In the genomic region with DNA sequence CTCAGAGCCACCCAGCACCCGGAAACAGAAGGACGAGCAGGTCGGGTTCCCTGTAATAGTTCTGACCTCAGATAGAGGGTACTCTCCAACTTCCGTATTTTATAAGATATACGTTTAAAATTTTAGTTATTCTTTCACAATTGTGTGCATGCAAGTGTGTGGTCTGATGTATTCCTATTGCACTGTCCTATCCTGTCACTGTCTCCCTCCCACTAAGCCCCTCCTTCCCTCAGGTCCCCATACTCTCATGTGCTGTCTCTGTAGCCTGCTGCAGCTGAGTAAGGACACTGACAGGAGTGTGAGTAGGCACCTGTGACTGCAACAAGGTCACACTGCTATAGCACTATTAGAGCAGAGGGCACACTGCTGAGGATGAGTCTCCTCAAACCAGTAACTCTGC, we compare ENCODE assay signal across 22 mouse cellular contexts. TPM values are rescaled to one million over a fixed set of nuclear protein-coding genes. Genes with fewer than 3 reads are reported as not detected.
DNase-seq lines count a peak whose midpoint lies in the region; ATAC-seq and TF ChIP-seq lines count a peak whose summit lies in the region.
"Had no signal": no experiment of that assay in that cellular context is flagged by ENCODE, and none has a peak within 500 bp of the region (broad histone marks: within the 10 kb centered on the region; RNA-seq: fewer than 3 reads in every experiment).

No protein-coding gene starts in this region.

- peaks cover 100% of the 10 kb centered on the region for H3K36me3 ChIP-seq in megakaryocyte, embryonic 14.5 days (replicated peaks; ENCODE audit: low read length)
- peaks cover 96% of the 10 kb centered on the region for H3K36me3 ChIP-seq in midbrain, embryonic 14.5 days (ENCODE audit: control insufficient read depth, insufficient read depth, low read length)

- H3K9me3 ChIP-seq in megakaryocyte, embryonic 14.5 days, result no peaks in the 10 kb centered on the region
- H3K9me3 ChIP-seq in midbrain, embryonic 14.5 days (ENCODE audit: control insufficient read depth, low read length), result no peaks in the 10 kb centered on the region
- H3K9me3 ChIP-seq: G1E had no signal

- H3K4me1 ChIP-seq in megakaryocyte, embryonic 14.5 days, result no peaks in the 10 kb centered on the region; the same call in 1 of the 2 replicates
- no peaks in the 10 kb centered on the region for H3K4me1 ChIP-seq in midbrain, embryonic 14.5 days (ENCODE audit: control insufficient read depth, insufficient read depth, low read length)

- peak; percentile 61 for ATAC-seq in granulocyte monocyte progenitor cell, adult 5-6 weeks (replicated peaks; ENCODE audit: poor library complexity, severe bottlenecking)
- ATAC-seq in megakaryocyte, adult 5-6 weeks (ENCODE audit: poor library complexity, severe bottlenecking), result peak; percentile 62
- peak; percentile 55; the same call in 1 of the 2 replicates for ATAC-seq in megakaryocyte progenitor cell, adult 5-6 weeks (replicated peaks; ENCODE audit: poor library complexity)
- ATAC-seq in midbrain, embryonic 14.5 days (ENCODE audit: low FRiP score, low TSS enrichment), result no peak
- ATAC-seq: activated CD4-positive, CD25-positive, alpha-beta regulatory T cell, adult 4 months; CD4-positive, CD25-positive, alpha-beta regulatory T cell, adult 4 months; Patski had no signal

- no peak for DNase-seq in layer of hippocampus, postnatal 14 days (ENCODE audit: low spot score in 2 of 2)
- DNase-seq in layer of hippocampus, adult 2 months (ENCODE audit: low spot score in 2 of 2), result no peak
- DNase-seq in midbrain, embryonic 14.5 days, result no peak
- no peak for DNase-seq in urinary bladder, postnatal 10 days (ENCODE audit: low spot score)
- DNase-seq: adrenal gland, adult 2 months; adrenal gland, adult 8-10 months; adrenal gland, postnatal 10 days; adrenal gland, postnatal 14 days; adrenal gland, postnatal 25 days; adrenal gland, postnatal 36 days; B cell, adult 2 months; cerebellum, adult 11 months; cerebellum, adult 11-12 months had no signal

- H3K9ac ChIP-seq in midbrain, embryonic 14.5 days (replicated peaks; ENCODE audit: low read length), result no peak overlapping the region

- H3K4me3 ChIP-seq in megakaryocyte, embryonic 14.5 days (replicated peaks), result peak overlapping the region; percentile 0
- H3K4me3 ChIP-seq in layer of hippocampus, adult 2 months, result no peak overlapping the region
- H3K4me3 ChIP-seq in midbrain, embryonic 14.5 days (replicated peaks; ENCODE audit: low read depth, low read length), result no peak overlapping the region

- TF ChIP-seq CTCF in layer of hippocampus, adult 2 months (conservative IDR thresholded peaks at IDR 0.05), result no peak

- no peaks in the 10 kb centered on the region for H3K27me3 ChIP-seq in megakaryocyte, embryonic 14.5 days (replicated peaks)
- no peaks in the 10 kb centered on the region for H3K27me3 ChIP-seq in midbrain, embryonic 14.5 days (ENCODE audit: control insufficient read depth, insufficient read depth, low read length)
- H3K27me3 ChIP-seq: CH12.LX, Patski had no signal

- H3K27ac ChIP-seq in layer of hippocampus, adult 2 months, result no peak overlapping the region
- no peak overlapping the region for H3K27ac ChIP-seq in midbrain, embryonic 14.5 days (replicated peaks; ENCODE audit: low read depth, low read length)

- 97% methylated on average over 5 of the region's 5 CpGs for WGBS in midbrain, embryonic 14.5 days

- H3K4me2 ChIP-seq in midbrain, embryonic 14.5 days (ENCODE audit: low read length), result no peak overlapping the region

RNA-seq across cellular contexts. Expression of gene Kif1b, which starts 53.2 kb away (rescaled TPM):
- 15.2 and 24.2 TPM in 2 replicates for total RNA-seq in granulocyte monocyte progenitor cell, adult 5-6 weeks (2014; fragmentation: Nextera tagmentation)
- total RNA-seq in granulocyte monocyte progenitor cell, adult 5-6 weeks (2017), result 25.5 and 26.3 TPM in 2 replicates
- total RNA-seq in megakaryocyte, adult 5-6 weeks (2015), result 25.6 and 26.3 TPM in 2 replicates
- 30.2 and 37.3 TPM in 2 replicates for total RNA-seq in megakaryocyte, adult 5-6 weeks (2017)
- 0.87 TPM in 1 of 2 replicates, not detected in the other for polyA plus RNA-seq in megakaryocyte, embryonic 14.5 days (2012; ENCODE audit: insufficient read depth, low replicate concordance)
- total RNA-seq in megakaryocyte progenitor cell, adult 5-6 weeks (2015), result 18.6 and 21.5 TPM in 2 replicates
- 25.9 and 28.4 TPM in 2 replicates for total RNA-seq in megakaryocyte progenitor cell, adult 5-6 weeks (2017)
- 100 to 1,000 TPM; 392 to 448 TPM for total RNA-seq in layer of hippocampus, postnatal 14 days (2021)
- total RNA-seq in layer of hippocampus, adult 2 months (2021), result 100 to 1,000 TPM; 403 to 414 TPM
- 152 and 202 TPM in 2 replicates for polyA plus RNA-seq in midbrain, embryonic 14.5 days (2014; fragmentation: Nextera tagmentation; extraction: Ambion mirVana)

Comparison
In these comparisons a context has a peak if more than half of its experiments do, and no peak if none do; other contexts are left out.
1. RNA of gene Kif1b, which starts 53.2 kb away (total RNA-seq): 392 to 448 TPM in layer of hippocampus, postnatal 14 days and 403 to 414 TPM in layer of hippocampus, adult 2 months; 25.6 to 37.3 TPM in megakaryocyte, adult 5-6 weeks, 18.6 to 28.4 TPM in megakaryocyte progenitor cell, adult 5-6 weeks and 15.2 to 26.3 TPM in granulocyte monocyte progenitor cell, adult 5-6 weeks; every median in the first group is over 10 times any median in the second.